Mouse (Mus musculus): ENCODE results near the gene Olfr412. TPM values are rescaled to one million over a fixed set of nuclear protein-coding genes. Genes with fewer than 3 reads are reported as not detected.

Gene Olfr412
- polyA plus RNA-seq (2012; ENCODE audit: insufficient read depth, low replicate concordance) = not detected in 2 replicates

DNA sequence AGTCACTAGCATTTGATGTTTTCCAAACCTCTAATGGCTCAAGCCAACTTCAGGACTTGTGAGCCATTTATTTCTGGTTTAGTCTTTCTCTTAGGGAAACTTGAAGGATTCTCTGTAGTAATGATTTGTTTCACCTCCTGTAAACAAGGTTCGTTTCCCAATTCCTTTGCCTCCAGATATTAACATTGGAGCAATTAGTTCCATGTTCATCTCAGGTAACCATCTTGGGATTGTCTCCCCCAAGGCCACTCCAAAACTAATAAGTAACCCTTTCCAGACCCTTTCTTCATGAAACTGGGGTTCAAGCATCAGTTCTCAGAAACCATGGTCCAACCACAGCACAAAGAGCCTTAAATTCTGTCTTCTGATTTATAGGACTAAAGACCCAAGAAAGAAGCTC lies at the start of gene Olfr412:
Gene Olfr412, plus strand, starts transcription at position 301 of the 400 bp plus-strand sequence.
- peaks cover 8% of the 10 kb centered on the region; the same call in 1 of the 2 replicates for H3K9me3 ChIP-seq
- peaks cover 7% of the 10 kb centered on the region for H3K27me3 ChIP-seq (replicated peaks)
- H3K36me3 ChIP-seq (replicated peaks; ENCODE audit: low read length) = no peaks in the 10 kb centered on the region
- no peak within 1 kb of the TSS for H3K4me3 ChIP-seq (replicated peaks)
- TF ChIP-seq FLI1 (IDR thresholded peaks at IDR 0.05; ENCODE audit: low read length) = no peak
- TF ChIP-seq GATA1 (IDR thresholded peaks at IDR 0.05; ENCODE audit: borderline replicate concordance, low read length) = no peak
- no peaks in the 10 kb centered on the region for H3K4me1 ChIP-seq

DNA sequence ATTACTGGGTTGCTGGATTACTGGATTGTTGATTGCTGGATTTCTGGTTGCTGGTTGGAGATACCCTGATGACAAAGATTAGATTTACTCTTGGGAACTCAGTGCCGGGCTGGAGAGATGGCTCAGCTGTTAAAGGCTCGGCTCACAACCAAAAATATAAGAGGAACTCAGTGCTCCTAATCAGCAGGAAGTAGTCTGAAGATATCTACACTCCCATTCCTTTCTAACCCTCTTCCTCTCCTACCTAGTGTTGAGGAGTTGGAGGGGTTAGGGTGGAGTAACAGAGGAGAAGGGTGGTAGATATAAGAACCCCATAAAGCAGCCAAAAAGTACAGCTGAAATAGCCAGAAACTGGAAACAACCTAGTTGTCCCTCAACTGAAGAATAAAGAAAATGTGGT lies 35.8 kb upstream of the Olfr412 start:
- Histone ChIP-seq H3K9me3 (no peaks in the 10 kb centered on the region), H3K27me3 (replicated peaks) (no peaks in the 10 kb centered on the region), H3K4me1 (no peaks in the 10 kb centered on the region), H3K4me3 (replicated peaks) (no peak overlapping the region), H3K36me3 (replicated peaks; ENCODE audit: low read length) (no peaks in the 10 kb centered on the region)
- no peak for TF ChIP-seq FLI1 (IDR thresholded peaks at IDR 0.05; ENCODE audit: low read length)
- TF ChIP-seq GATA1 (IDR thresholded peaks at IDR 0.05; ENCODE audit: borderline replicate concordance, low read length) = no peak

DNA sequence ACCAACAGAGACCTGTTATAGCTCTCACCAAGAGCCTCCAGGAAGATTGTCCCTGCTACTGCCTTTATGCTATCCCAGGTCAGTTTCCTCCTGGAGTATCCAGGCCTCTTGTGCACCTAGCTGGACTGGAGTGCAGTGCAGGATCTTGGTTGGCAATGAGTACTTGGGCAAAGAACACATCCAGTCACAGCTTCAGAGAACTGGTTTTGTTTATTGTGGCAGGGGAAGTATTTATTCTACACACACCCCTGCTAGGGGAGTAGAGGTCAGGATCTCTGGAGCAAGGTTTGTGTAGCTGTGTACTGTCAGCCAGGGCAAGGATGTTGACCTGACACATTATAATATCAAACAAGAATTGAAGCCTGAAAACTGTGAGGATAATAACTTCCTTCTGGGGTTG lies 33.1 kb upstream of the Olfr412 start:
- Histone ChIP-seq H3K4me3 (replicated peaks) (no peak overlapping the region), H3K27me3 (replicated peaks) (no peaks in the 10 kb centered on the region), H3K4me1 (no peaks in the 10 kb centered on the region), H3K9me3 (no peaks in the 10 kb centered on the region), H3K36me3 (replicated peaks; ENCODE audit: low read length) (no peaks in the 10 kb centered on the region)
- TF ChIP-seq GATA1 (IDR thresholded peaks at IDR 0.05; ENCODE audit: borderline replicate concordance, low read length) (no peak), FLI1 (IDR thresholded peaks at IDR 0.05; ENCODE audit: low read length) (no peak)

DNA sequence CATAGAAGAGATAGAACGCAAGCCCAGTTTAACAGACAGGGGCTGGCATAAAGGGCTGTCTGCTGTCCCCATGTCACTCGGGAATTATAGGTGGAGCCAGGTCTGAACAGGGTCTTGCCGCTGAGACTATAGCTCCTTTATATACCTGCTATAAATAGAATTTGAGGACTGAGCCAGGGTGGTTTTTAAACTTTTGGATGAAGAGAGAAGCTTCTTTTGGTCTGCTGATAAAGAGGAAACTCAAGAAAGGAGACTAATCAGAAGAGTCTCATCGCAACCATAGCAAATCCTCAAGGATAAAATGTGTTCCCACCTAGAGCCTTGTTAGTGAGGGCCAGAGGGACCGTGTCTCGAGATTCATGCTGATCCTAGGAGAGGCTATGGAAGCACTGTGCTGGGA lies 23.9 kb upstream of the Olfr412 start, which contains the start of gene Olfr410:
Gene Olfr410, minus strand, starts transcription at position 101 of the 400 bp plus-strand sequence.
- H3K27me3 ChIP-seq (replicated peaks) = no peaks in the 10 kb centered on the region
- TF ChIP-seq GATA1 (IDR thresholded peaks at IDR 0.05; ENCODE audit: borderline replicate concordance, low read length) (no peak), FLI1 (IDR thresholded peaks at IDR 0.05; ENCODE audit: low read length) (no peak)
- no peak within 1 kb of the TSS for H3K4me3 ChIP-seq (replicated peaks)
- H3K36me3 ChIP-seq (replicated peaks; ENCODE audit: low read length) = no peaks in the 10 kb centered on the region
- peaks cover 10% of the 10 kb centered on the region for H3K9me3 ChIP-seq
- no peaks in the 10 kb centered on the region for H3K4me1 ChIP-seq

DNA sequence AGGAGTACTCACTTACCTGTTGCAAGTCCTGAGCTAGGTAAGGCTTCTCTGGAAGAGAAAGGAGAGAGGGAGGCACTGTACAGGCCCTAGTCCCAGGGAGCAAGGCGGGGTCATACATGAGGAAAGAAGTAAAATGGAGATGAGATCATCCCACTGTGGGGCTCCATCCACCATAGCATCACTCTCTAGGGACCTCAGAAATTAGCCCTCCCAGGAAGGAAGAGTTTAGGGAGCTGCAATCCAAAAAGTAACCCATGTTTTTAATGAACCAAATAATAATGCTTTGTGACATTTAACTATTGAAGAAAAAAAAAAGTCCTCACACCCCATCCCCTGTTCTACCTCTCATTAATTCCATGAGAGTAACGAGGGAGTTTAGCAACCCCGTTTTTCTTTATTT lies 9.3 kb upstream of the Olfr412 start, which contains the start of gene Olfr411:
Gene Olfr411, minus strand, starts transcription at position 101 of the 400 bp plus-strand sequence.
- Histone ChIP-seq H3K4me1 (no peaks in the 10 kb centered on the region), H3K36me3 (replicated peaks; ENCODE audit: low read length) (no peaks in the 10 kb centered on the region), H3K4me3 (replicated peaks) (no peak within 1 kb of the TSS), H3K27me3 (replicated peaks) (no peaks in the 10 kb centered on the region), H3K9me3 (no peaks in the 10 kb centered on the region)
- TF ChIP-seq FLI1 (IDR thresholded peaks at IDR 0.05; ENCODE audit: low read length) (no peak), GATA1 (IDR thresholded peaks at IDR 0.05; ENCODE audit: borderline replicate concordance, low read length) (no peak)

DNA sequence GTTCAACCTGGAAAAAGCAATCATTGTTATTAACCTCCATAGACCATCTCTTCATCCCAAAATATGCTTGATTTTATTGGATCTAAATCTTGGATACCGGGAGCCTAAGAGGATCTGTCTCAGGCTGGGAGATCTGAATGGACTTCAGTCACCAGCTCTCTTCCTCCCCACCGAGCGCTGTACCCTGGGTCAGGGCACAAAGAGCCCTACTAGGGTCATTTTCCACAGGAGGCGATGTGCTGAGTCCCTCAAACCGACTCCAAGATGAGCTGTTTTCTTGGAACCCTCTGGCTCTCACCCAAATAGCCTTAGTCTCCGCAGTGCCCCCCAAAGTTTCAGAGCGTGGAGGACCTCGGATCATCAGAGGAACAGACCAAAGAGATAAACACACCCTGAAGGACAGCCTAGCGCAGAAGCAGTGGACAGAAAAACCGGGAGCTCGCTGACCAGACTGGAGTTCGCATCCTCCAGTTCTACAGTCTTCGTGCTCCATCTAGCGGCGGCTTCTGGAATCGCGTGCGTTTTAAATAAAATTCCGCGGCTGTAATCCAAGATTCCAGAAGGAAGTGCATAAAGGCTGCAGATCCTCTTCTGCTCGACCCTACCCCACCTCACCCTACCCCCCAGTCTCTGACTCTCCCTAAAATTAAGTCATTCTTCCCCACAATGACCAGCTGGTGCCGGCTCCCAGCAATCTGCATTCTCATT lies 9.7 kb downstream of the Olfr412 start:
- Histone ChIP-seq H3K9me3 (0 out of 2 replicates have a peak, but pooled peaks cover under 1% of the 10 kb centered on the region), H3K4me3 (replicated peaks) (no peak overlapping the region), H3K4me1 (no peaks in the 10 kb centered on the region), H3K36me3 (replicated peaks; ENCODE audit: low read length) (no peaks in the 10 kb centered on the region), H3K27me3 (replicated peaks) (peaks cover 30% of the 10 kb centered on the region)
- no peak for TF ChIP-seq GATA1 (IDR thresholded peaks at IDR 0.05; ENCODE audit: borderline replicate concordance, low read length)
- TF ChIP-seq FLI1 (IDR thresholded peaks at IDR 0.05; ENCODE audit: low read length) = no peak

DNA sequence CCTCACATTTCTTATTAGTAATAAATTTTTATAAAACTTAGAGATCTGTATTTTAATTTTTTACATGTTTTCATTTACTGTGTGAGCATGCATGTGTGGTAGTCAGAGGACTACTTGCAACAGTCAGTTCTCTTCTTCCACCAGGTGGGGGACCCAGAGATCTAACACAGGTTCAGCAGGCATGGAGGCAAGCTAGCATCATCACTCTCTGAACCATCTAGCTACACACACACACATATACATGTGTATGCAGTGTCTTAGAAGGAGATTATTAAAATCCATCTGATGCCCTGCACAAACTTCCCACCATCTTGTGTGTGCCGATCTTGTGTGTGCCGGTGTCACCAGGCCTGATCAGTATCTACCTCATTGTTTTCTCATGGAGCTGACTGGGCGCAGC lies 15.0 kb downstream of the Olfr412 start:
- H3K4me1 ChIP-seq = no peaks in the 10 kb centered on the region
- H3K27me3 ChIP-seq (replicated peaks) = peaks cover 35% of the 10 kb centered on the region
- no peaks in the 10 kb centered on the region for H3K9me3 ChIP-seq
- no peaks in the 10 kb centered on the region for H3K36me3 ChIP-seq (replicated peaks; ENCODE audit: low read length)
- no peak overlapping the region for H3K4me3 ChIP-seq (replicated peaks)
- TF ChIP-seq FLI1 (IDR thresholded peaks at IDR 0.05; ENCODE audit: low read length) = no peak

DNA sequence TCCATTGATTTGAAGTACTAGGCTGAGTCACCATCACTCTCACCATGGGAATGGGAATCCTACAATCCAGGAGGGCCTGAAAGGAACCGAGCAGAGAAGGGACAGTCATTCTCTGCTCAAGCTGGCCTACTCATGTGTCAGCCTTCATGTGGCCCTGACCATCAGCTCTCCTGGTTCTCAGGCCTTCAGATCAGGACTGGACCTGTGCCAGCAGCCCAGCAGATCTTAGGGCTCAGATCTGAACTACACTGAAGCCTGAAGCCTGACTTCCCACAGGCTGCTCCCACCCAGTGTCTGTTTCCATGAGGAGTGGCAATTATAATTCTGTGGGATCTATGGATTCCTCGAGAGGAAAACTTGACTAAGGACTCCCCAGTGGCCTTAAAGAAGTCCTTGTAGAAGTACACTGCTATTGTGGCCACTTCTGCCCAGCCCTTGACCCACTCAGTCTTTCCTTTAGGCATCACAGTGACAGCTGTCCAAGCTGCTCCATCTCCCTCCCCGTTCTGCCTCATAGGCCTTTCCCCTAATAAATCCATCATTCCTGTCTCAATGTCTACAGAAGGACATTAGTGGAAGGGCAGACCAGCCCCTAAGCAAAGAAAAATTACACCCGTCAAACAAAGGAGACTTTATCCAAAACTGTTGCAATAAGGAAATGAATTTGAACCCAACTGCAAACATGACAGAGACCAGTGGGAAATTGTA lies 17.5 kb downstream of the Olfr412 start:
- TF ChIP-seq FLI1 (IDR thresholded peaks at IDR 0.05; ENCODE audit: low read length) = no peak
- TF ChIP-seq GATA1 (IDR thresholded peaks at IDR 0.05; ENCODE audit: borderline replicate concordance, low read length) = no peak
- Histone ChIP-seq H3K9me3 (no peaks in the 10 kb centered on the region), H3K36me3 (replicated peaks; ENCODE audit: low read length) (no peaks in the 10 kb centered on the region), H3K27me3 (replicated peaks) (peaks cover 43% of the 10 kb centered on the region), H3K4me3 (replicated peaks) (no peak overlapping the region), H3K4me1 (0 out of 2 replicates have a peak, but pooled peaks cover 3% of the 10 kb centered on the region)

DNA sequence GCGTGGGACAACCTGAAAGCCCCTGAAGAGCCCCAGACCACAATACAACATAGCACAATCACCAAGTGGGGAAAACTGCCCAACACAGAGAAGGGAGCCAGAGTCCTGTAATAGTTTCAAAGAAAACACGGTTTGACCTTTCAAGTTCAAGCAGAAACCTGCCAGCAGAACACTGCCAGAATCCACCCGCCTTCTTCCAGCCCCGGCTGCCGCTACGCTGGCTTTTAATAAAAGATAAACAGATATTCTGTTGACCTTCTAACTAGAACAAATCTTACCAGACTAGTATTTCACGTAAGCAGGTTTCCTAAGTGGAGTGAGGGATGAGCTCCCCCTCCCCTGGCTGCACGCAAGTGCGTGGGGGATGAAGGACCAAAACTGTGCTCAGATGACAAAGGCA lies 23.8 kb downstream of the Olfr412 start:
- Histone ChIP-seq H3K4me3 (replicated peaks) (no peak overlapping the region), H3K9me3 (no peaks in the 10 kb centered on the region), H3K36me3 (replicated peaks; ENCODE audit: low read length) (peaks cover 15% of the 10 kb centered on the region), H3K4me1 (0 out of 2 replicates have a peak, but pooled peaks cover 3% of the 10 kb centered on the region), H3K27me3 (replicated peaks) (peaks cover 30% of the 10 kb centered on the region)
- TF ChIP-seq GATA1 (IDR thresholded peaks at IDR 0.05; ENCODE audit: borderline replicate concordance, low read length) (no peak), FLI1 (IDR thresholded peaks at IDR 0.05; ENCODE audit: low read length) (no peak)

DNA sequence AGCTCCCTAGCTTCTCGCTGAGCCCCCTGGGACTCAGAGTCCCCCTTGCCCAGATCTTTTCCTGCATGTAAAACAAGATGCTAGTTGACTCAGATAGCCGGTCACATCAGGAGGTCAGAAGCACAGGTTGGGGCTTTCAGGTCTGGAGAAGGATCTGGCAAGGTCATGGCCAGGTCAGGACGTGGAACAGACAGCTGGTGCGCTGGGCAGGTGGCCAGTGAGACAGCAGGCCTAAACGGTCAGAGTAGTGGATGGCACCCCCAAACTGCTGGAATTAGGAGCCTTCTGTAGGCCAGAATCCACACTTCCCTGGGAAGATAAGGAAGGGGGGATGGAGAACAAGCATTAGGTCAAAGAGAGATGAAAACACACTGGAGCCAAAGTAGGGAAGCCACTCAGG lies 25.3 kb downstream of the Olfr412 start:
- Histone ChIP-seq H3K4me3 (replicated peaks) (no peak overlapping the region), H3K36me3 (replicated peaks; ENCODE audit: low read length) (peaks cover 20% of the 10 kb centered on the region), H3K4me1 (0 out of 2 replicates have a peak, but pooled peaks cover 3% of the 10 kb centered on the region), H3K27me3 (replicated peaks) (peaks cover 30% of the 10 kb centered on the region), H3K9me3 (no peaks in the 10 kb centered on the region)
- TF ChIP-seq GATA1 (IDR thresholded peaks at IDR 0.05; ENCODE audit: borderline replicate concordance, low read length) (no peak), FLI1 (IDR thresholded peaks at IDR 0.05; ENCODE audit: low read length) (no peak)
